Mouse (Mus musculus) G1E (cell line): Measurements from ENCODE around the gene 9130230L23Rik. TPM values are rescaled to one million over a fixed set of nuclear protein-coding genes. Genes with fewer than 3 reads are reported as not detected.

Experiments used
- ATAC-seq: 2 replicates; pipeline ENCODE4 v1.8.0; 2016; ENCODE audit warnings: mild to moderate bottlenecking; ENCODE audit not compliant: insufficient number of reproducible peaks, poor library complexity, low FRiP score, severe bottlenecking; ENCODE audit errors: extremely low read depth
- DNase-seq: peaks from one replicate; pipeline ENCODE4 v3.0.0; 2012; ENCODE audit warnings: low spot score
- H3K27me3 ChIP-seq: 2 replicates; pipeline ENCODE4 v1.6.1; 2012; ENCODE audit warnings: mild to moderate bottlenecking, low read length, inconsistent platforms; ENCODE audit not compliant: insufficient read depth
- H3K36me3 ChIP-seq: replicated peaks from 2 replicates; pipeline ENCODE3; 2012; ENCODE audit warnings: mild to moderate bottlenecking, inconsistent platforms
- H3K4me1 ChIP-seq: 2 replicates; pipeline ENCODE4 v1.6.1; 2012; ENCODE audit warnings: low read depth, low read length, inconsistent platforms, mixed read lengths; ENCODE audit not compliant: insufficient read depth
- H3K4me3 ChIP-seq: 2 replicates; pipeline ENCODE4 v1.5.1; 2012; ENCODE audit warnings: low read depth, mild to moderate bottlenecking, inconsistent platforms, low read length, moderate library complexity, mixed read lengths
- H3K9me3 ChIP-seq: replicated peaks from 2 replicates; pipeline ENCODE4 v1.6.1; 2012; ENCODE audit warnings: inconsistent platforms
- CTCF ChIP-seq: IDR thresholded peaks from 2 replicates; pipeline ENCODE4 v1.5.1; 2012; ENCODE audit warnings: low read depth, low read length, inconsistent platforms, mixed read lengths
- GATA1 ChIP-seq: IDR thresholded peaks from 2 replicates; pipeline ENCODE4 v1.6.1; 2012; ENCODE audit warnings: borderline replicate concordance, low read length, inconsistent platforms, mixed read lengths
- GATA2 ChIP-seq: IDR thresholded peaks from 2 replicates; pipeline ENCODE4 v1.6.1; 2012; ENCODE audit warnings: low read depth, low read length, inconsistent platforms, borderline replicate concordance
- POLR2AphosphoS5 ChIP-seq: IDR thresholded peaks from 2 replicates; pipeline ENCODE4 v1.6.1; 2012; ENCODE audit warnings: low read depth, low read length, inconsistent platforms; ENCODE audit not compliant: insufficient replicate concordance
- TAL1 ChIP-seq: conservative IDR thresholded peaks from 2 replicates; pipeline ENCODE4 v1.6.1; 2012; ENCODE audit warnings: low read depth, low read length, inconsistent platforms, mixed read lengths
- polyA plus RNA-seq: library from polyadenylated mRNA; stranded (reverse); fragments of >175 nt; gene quantifications from 2 replicates; pipeline ENCODE4 v1.2.3, GENCODE M21; 2012
- total RNA-seq, 2 experiments: library from RNA; stranded (forward) in 1 of 2; stranded (reverse) in 1 of 2; fragments of 200-1000 nt in 1 of 2; fragments of >200 nt in 1 of 2; fragmentation: Nextera tagmentation in 1 of 2; gene quantifications; 2 replicates each; pipeline ENCODE4 v1.2.3; 2014 to 2017

9130230L23Rik gene
- total RNA-seq (2014; fragmentation: Nextera tagmentation) (not detected in 2 replicates), total RNA-seq (2017) (0.46 and 0.49 TPM in 2 replicates), polyA plus RNA-seq (not detected in 2 replicates)

DNA sequence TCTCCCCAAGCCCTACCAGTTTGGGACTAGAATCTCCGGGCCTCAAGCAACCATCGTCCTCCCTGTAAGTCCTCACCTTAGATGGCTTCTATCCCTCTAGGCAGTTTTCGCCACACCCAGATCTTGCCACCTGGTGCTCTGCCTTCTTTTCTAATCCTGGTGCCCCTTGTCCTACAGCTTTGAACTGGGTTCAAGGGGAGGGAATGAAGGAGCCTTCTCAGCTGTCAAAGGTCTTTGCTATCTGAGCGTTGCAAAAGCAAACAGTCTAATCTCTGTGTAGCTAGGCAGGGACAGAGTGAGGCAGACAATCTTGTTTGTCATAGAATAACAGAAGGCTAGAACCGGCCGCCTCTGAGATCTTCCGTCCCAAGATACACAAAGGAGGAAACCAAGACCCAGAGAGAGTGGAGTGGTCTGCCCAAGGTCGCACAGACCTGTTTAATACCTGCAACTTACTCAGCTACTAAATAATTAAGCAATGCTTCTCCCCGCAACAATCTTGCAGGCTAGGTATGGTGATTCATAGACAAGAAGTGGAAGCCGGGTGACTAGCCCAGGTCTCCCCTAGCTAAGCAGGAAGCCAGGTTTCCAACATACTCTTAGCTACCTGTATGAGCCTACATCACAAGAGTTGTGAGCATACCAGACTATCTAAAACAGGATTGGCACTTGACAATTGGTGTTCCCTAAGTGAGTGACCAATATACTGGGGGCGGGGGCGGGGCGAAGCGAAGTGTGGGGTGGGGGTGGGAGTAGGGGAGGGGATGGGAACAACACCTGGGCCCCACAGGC is at the start of gene 9130230L23Rik:
Gene 9130230L23Rik (minus strand): TSS at position 152 of the 792 bp plus-strand sequence.
- Histone ChIP-seq H3K27me3 (peaks cover 3% of the 10 kb centered on the region; the same call in 1 of the 2 replicates), H3K4me3 (no peak within 1 kb of the TSS), H3K4me1 (no peaks in the 10 kb centered on the region), H3K36me3 (no peaks in the 10 kb centered on the region), H3K9me3 (no peaks in the 10 kb centered on the region)
- ATAC-seq (no peak), DNase-seq (no peak)
- TF ChIP-seq TAL1, result no peak

DNA sequence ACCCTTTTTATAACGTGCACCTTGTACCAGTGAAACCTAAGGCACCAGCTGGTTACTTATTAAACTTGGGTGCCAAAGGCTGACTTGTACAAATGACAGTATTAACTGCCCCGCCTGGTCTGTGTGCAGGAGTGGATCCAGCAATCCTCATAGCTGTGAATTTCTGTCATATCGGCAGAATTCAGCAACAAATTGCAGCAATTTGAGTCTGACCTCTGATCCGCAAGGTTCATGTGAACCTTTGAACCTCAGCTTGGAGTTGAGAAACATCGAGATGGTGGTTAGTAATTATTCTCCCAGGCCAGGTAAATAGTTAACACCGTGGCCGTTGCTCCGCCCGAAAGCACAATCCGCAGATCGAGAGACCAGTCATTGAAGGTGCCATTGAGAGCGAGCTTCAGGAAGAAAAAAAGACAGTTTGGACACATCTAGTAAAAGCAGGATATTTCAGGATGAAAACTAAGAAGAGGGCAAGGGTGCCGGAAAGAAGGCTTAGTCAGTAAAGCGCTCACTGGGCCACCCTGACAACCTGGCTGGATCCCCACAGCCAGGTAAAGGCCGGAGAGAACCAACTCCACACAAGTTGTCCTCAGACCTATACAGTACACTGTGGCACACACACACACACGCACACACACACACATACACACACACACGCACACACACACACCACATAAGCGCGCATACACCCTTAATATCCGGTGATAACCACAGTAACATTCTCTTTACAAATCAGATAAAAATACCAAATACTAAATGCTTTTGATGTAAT is 48.9 kb upstream of the 9130230L23Rik start:
- TF ChIP-seq TAL1 (no peak), GATA2 (no peak), CTCF (no peak), POLR2AphosphoS5 (no peak), GATA1 (no peak)
- DNase-seq (no peak), ATAC-seq (no peak)
- Histone ChIP-seq H3K36me3 (no peaks in the 10 kb centered on the region), H3K4me3 (no peak overlapping the region), H3K4me1 (no peaks in the 10 kb centered on the region), H3K9me3 (no peaks in the 10 kb centered on the region), H3K27me3 (no peaks in the 10 kb centered on the region; the same call in 1 of the 2 replicates)

GRCm38 (mm10) chr5:66050841-66051240 is 46.8 kb upstream of the 9130230L23Rik start:
- Histone ChIP-seq H3K4me1 (no peaks in the 10 kb centered on the region), H3K4me3 (no peak overlapping the region), H3K9me3 (no peaks in the 10 kb centered on the region), H3K36me3 (no peaks in the 10 kb centered on the region), H3K27me3 (no peaks in the 10 kb centered on the region; the same call in 1 of the 2 replicates)
- DNase-seq (no peak), ATAC-seq (no peak)
- no peak for TF ChIP-seq TAL1
- no peak for TF ChIP-seq POLR2AphosphoS5
- TF ChIP-seq GATA2, result no peak
- no peak for TF ChIP-seq GATA1
- no peak for TF ChIP-seq CTCF

- H3K4me3 ChIP-seq, result no peak overlapping the region
- DNase-seq (no peak), ATAC-seq (no peak)
- no peaks in the 10 kb centered on the region for H3K4me1 ChIP-seq
- no peaks in the 10 kb centered on the region for H3K27me3 ChIP-seq
- no peaks in the 10 kb centered on the region for H3K36me3 ChIP-seq
- TF ChIP-seq CTCF (no peak), GATA1 (no peak), TAL1 (no peak), POLR2AphosphoS5 (no peak), GATA2 (no peak)
- no peaks in the 10 kb centered on the region; the same call in 1 of the 2 replicates for H3K9me3 ChIP-seq
These were observed 42.3 kb upstream of the 9130230L23Rik start for GRCm38 (mm10) chr5:66046356-66046755.

GRCm38 (mm10) chr5:66043897-66044296 is 39.8 kb upstream of the 9130230L23Rik start:
- Histone ChIP-seq H3K27me3 (no peaks in the 10 kb centered on the region), H3K9me3 (no peaks in the 10 kb centered on the region; the same call in 1 of the 2 replicates), H3K4me1 (no peaks in the 10 kb centered on the region), H3K4me3 (no peak overlapping the region), H3K36me3 (no peaks in the 10 kb centered on the region)
- no peak for ATAC-seq
- TF ChIP-seq GATA2 (no peak), GATA1 (no peak), TAL1 (no peak), CTCF (no peak), POLR2AphosphoS5 (no peak)
- DNase-seq, result no peak

DNA sequence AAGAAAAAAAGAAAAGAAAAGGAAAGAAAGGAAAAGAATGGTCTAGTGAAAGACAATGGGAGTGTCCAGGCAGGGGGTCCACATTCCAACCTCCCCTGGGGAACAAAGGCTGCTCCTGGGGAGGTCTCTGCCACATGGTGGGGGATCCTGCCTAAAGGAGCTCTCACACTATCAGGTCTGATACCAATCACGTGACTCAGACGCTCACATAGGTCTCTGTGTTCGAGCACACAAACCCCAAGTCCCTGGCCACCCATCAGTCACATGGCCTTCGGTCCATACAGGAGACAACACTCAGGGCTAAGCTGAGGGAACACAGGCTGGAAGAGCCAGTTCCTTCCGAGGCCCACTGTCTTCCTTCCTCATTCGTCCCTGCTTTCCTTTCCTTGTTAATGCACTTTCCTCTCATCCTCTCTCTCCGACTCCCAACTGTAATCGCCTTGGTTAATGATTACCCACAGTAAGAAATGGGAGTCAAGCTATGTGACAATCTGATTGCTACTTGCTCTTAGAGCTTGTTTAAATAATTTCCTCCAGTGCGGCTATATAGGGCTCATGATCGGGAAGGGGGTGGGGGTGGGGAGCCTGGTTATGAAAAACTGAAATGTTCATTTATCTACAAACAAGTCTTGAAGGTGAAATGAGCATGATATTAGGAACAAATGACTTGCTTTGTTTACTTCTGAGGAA is 38.7 kb upstream of the 9130230L23Rik start:
- DNase-seq, result no peak
- H3K4me1 ChIP-seq, result no peaks in the 10 kb centered on the region
- H3K4me3 ChIP-seq, result no peak overlapping the region
- no peaks in the 10 kb centered on the region for H3K36me3 ChIP-seq
- no peak for ATAC-seq
- TF ChIP-seq GATA2 (no peak), POLR2AphosphoS5 (no peak), GATA1 (no peak), TAL1 (no peak), CTCF (no peak)
- H3K9me3 ChIP-seq, result no peaks in the 10 kb centered on the region; the same call in 1 of the 2 replicates
- no peaks in the 10 kb centered on the region for H3K27me3 ChIP-seq
